Comparison of ENCODE assay signal across 8 mouse cellular contexts in the genomic region with DNA sequence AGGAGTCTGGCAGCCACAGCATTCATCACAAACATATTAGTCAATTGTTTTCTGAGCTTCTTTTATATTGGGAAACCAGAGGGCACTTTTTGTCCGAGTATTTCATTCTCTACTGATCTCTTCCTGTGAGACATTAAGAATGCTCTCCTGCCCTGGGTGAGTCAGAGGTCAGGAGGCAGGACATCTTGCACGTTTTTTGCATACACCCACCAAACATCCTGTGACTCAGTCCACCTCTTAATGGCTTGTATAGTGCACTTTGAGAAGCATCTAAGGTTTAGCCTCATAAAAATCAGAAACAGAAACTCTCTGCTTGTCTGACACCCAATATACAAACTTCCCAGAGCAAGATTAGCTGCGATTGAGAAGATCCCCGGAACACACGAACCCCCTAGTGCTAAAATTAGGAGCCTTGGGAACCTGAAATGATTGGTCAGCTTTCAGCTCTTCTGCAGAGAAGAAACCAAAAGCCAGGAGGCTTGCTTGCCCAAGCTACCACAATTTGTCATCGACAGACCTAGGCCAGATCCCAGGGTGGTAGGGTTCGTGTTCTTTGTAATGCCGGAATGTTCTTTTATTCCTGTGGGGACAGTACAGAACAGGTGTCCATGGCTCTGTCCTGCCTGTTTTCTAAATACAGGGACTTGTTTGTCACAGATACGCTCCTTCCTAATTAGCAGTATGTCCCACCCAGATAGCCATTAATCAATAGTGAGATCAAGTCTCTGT. TPM values are rescaled to one million over a fixed set of nuclear protein-coding genes. Genes with fewer than 3 reads are reported as not detected.
DNase-seq lines count a peak whose midpoint lies in the region; ATAC-seq lines count a peak whose summit lies in the region.

No protein-coding gene starts in this region.

- H3K4me2 ChIP-seq in forebrain, embryonic 16.5 days (ENCODE audit: low read length), result no peak overlapping the region

- ATAC-seq in CD4-positive, CD25-positive, alpha-beta regulatory T cell, adult 4 months, result peak; percentile 41
- no peak; the same call in 1 of the 2 replicates for ATAC-seq in forebrain, embryonic 16.5 days

- H3K27me3 ChIP-seq in forebrain, embryonic 16.5 days (replicated peaks; ENCODE audit: control insufficient read depth, insufficient read depth, low read length), result no peaks in the 10 kb centered on the region
- no peaks in the 10 kb centered on the region for H3K27me3 ChIP-seq in megakaryocyte, embryonic 14.5 days (replicated peaks)

- no peak overlapping the region for H3K9ac ChIP-seq in forebrain, embryonic 16.5 days (replicated peaks; ENCODE audit: low read depth, low read length)

- WGBS in forebrain, embryonic 16.5 days, result 33% methylated on average over 9 of the region's 9 CpGs

- H3K4me1 ChIP-seq in forebrain, embryonic 16.5 days (replicated peaks; ENCODE audit: control insufficient read depth, insufficient read depth, low read length), result peaks cover 8% of the 10 kb centered on the region
- peaks cover 73% of the 10 kb centered on the region for H3K4me1 ChIP-seq in megakaryocyte, embryonic 14.5 days

- peak; percentile 54 for DNase-seq in gastrocnemius, postnatal 25 days
- no peak for DNase-seq in gastrocnemius, postnatal 10 days
- DNase-seq in cerebellum, adult 11 months, result no peak
- no peak for DNase-seq in urinary bladder, postnatal 4 days (ENCODE audit: low spot score in 2 of 2)
- DNase-seq in frontal cortex, postnatal 36 days (ENCODE audit: low spot score in 2 of 2), result no peak

- H3K4me3 ChIP-seq in forebrain, embryonic 16.5 days (replicated peaks; ENCODE audit: low read length), result no peak overlapping the region
- H3K4me3 ChIP-seq in megakaryocyte, embryonic 14.5 days (replicated peaks), result peak overlapping the region; percentile 20

- H3K36me3 ChIP-seq in forebrain, embryonic 16.5 days (ENCODE audit: control insufficient read depth, insufficient read depth), result no peaks in the 10 kb centered on the region
- peaks cover 18% of the 10 kb centered on the region for H3K36me3 ChIP-seq in megakaryocyte, embryonic 14.5 days (replicated peaks; ENCODE audit: low read length)

- 0 out of 2 replicates have a peak overlapping the region, but pooled peaks have one; percentile 12 for H3K27ac ChIP-seq in forebrain, embryonic 16.5 days (ENCODE audit: low read length)

- H3K9me3 ChIP-seq in forebrain, embryonic 16.5 days (ENCODE audit: control insufficient read depth, low read length), result no peaks in the 10 kb centered on the region
- no peaks in the 10 kb centered on the region for H3K9me3 ChIP-seq in megakaryocyte, embryonic 14.5 days

RNA-seq across cellular contexts. Expression of a gene that starts 35.9 kb away (rescaled TPM):
- 10 to 100 TPM; 80.5 to 82.2 TPM for total RNA-seq in gastrocnemius, postnatal 25 days (2021)
- total RNA-seq in gastrocnemius, postnatal 10 days (2021), result 10 to 100 TPM; 85.6 to 90.6 TPM
- 10 to 100 TPM; 61.2 to 71.5 TPM for polyA plus RNA-seq in CD4-positive, CD25-positive, alpha-beta regulatory T cell, adult 4 months (2017; shearing (Covaris generic))
- 39.4 and 41.7 TPM in 2 replicates for polyA plus RNA-seq in forebrain, embryonic 16.5 days (2015; fragmentation: Nextera tagmentation; extraction: Ambion mirVana)
- polyA plus RNA-seq in megakaryocyte, embryonic 14.5 days (2012; ENCODE audit: insufficient read depth, low replicate concordance), result 0.77 and 2.0 TPM in 2 replicates

Comparison
In these comparisons a context has a peak if more than half of its experiments do, and no peak if none do; other contexts are left out.
1. RNA of a gene that starts 35.9 kb away (polyA plus RNA-seq): 61.2 to 71.5 TPM in CD4-positive, CD25-positive, alpha-beta regulatory T cell, adult 4 months and 39.4 to 41.7 TPM in forebrain, embryonic 16.5 days; 0.77 to 2.0 TPM in megakaryocyte, embryonic 14.5 days; every median in the first group is over 10 times any median in the second.